Mouse (Mus musculus) embryonic facial prominence, embryonic 13.5 days (tissue): ENCODE results near the gene Krtap17-1. TPM values are rescaled to one million over a fixed set of nuclear protein-coding genes. Genes with fewer than 3 reads are reported as not detected.

Experiments
- ATAC-seq: fragments of 200-750 bp; cut with Nextera tagmentation; 2 replicates; pipeline ENCODE4 v1.8.0; 2017; ENCODE audit warnings: low read depth; ENCODE audit not compliant: insufficient number of reproducible peaks, insufficient read depth, low FRiP score, low TSS enrichment
- H3K27ac ChIP-seq: fragments of 300-500 bp; sonication (generic); 2 replicates; pipeline ENCODE4 v1.5.1; 2015; ENCODE audit warnings: moderate library complexity, mild to moderate bottlenecking, inconsistent platforms
- H3K27me3 ChIP-seq: fragments of 300-500 bp; sonication (generic); 2 replicates; pipeline ENCODE4 v1.6.1; 2015; ENCODE audit warnings: mild to moderate bottlenecking, inconsistent platforms
- H3K36me3 ChIP-seq: fragments of 300-500 bp; sonication (generic); 2 replicates; pipeline ENCODE4 v1.6.1; 2015; ENCODE audit warnings: mild to moderate bottlenecking, inconsistent platforms
- H3K4me1 ChIP-seq: fragments of 300-500 bp; sonication (generic); 2 replicates; pipeline ENCODE4 v1.6.1; 2015; ENCODE audit warnings: inconsistent platforms
- H3K4me2 ChIP-seq: fragments of 300-500 bp; sonication (generic); 2 replicates; pipeline ENCODE4 v1.6.1; 2015; ENCODE audit warnings: moderate library complexity, mild to moderate bottlenecking, inconsistent platforms
- H3K4me3 ChIP-seq: fragments of 300-500 bp; sonication (generic); 2 replicates; pipeline ENCODE4 v1.5.1; 2015; ENCODE audit warnings: mild to moderate bottlenecking, inconsistent platforms
- H3K9ac ChIP-seq: fragments of 300-500 bp; sonication (generic); 2 replicates; pipeline ENCODE4 v1.6.1; 2015; ENCODE audit warnings: mild to moderate bottlenecking, inconsistent platforms
- H3K9me3 ChIP-seq: fragments of 300-500 bp; sonication (generic); 2 replicates; pipeline ENCODE4 v1.6.1; 2016; ENCODE audit warnings: inconsistent platforms
- WGBS: fragments of 180-500 bp; shearing (Covaris S2); methylation state at CpG from one replicate; pipeline ENCODE4 v1.1.7; 2015; ENCODE audit warnings: mixed read lengths; 5-methylcytosine and 5-hydroxymethylcytosine counted together
- polyA plus RNA-seq: library from polyadenylated mRNA; unstranded; fragments of >200 nt; fragmentation: Nextera tagmentation; extraction: Ambion mirVana; gene quantifications from 2 replicates; pipeline ENCODE4 v1.2.1, GENCODE M21; 2015

Krtap17-1 gene
- polyA plus RNA-seq, 1 experiment from 2014 or later, result 0.48 TPM

DNA sequence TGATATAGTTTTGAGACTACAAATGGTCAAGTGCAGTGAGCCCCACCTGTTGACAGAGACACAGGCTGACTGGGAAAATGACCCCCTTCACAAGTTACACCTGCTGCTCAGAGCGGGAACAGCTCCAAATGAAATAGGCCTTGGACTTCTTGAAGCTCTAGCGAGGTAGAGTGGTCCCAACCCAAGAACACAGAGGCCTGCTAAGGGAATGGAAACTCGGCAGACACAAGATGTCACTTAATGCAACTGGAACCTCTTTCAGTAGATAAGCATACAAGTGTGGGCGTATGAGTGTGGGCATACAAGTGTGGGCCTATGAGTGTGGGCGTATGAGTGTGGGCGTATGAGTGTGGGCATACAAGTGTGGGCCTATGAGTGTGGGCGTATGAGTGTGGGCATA, 5.3 kb upstream of the Krtap17-1 start:
- no peaks in the 10 kb centered on the region for H3K4me1 ChIP-seq
- no peaks in the 10 kb centered on the region for H3K36me3 ChIP-seq
- no peak for ATAC-seq
- H3K27ac ChIP-seq, result no peak overlapping the region
- WGBS, result 90% methylated on average over 7 of the region's 7 CpGs
- H3K9ac ChIP-seq, result no peak overlapping the region
- no peak overlapping the region for H3K4me3 ChIP-seq
- no peak overlapping the region for H3K4me2 ChIP-seq
- peaks cover 21% of the 10 kb centered on the region for H3K27me3 ChIP-seq
- 0 out of 2 replicates have a peak, but pooled peaks cover 3% of the 10 kb centered on the region for H3K9me3 ChIP-seq

DNA sequence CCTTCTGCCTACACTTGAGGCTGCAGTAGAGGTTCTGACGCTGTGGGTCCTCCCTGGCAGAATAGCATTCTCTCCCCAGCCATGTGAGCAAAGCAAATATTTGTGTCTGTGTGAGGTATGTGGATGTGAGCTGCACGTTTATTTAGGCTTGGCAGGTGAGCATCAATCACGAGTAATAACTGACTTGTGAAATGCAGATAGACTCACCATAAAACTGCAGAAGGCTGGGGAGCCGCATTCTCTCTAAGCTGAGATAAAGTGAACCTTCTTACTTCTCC, 529 bp upstream of the Krtap17-1 start:
- ATAC-seq, result no peak
- Histone ChIP-seq H3K9me3 (no peaks in the 10 kb centered on the region), H3K4me2 (no peak overlapping the region), H3K4me3 (no peak overlapping the region), H3K27me3 (peaks cover 40% of the 10 kb centered on the region), H3K4me1 (no peaks in the 10 kb centered on the region), H3K27ac (no peak overlapping the region), H3K9ac (no peak overlapping the region), H3K36me3 (no peaks in the 10 kb centered on the region)
- 67% methylated on average over 4 of the region's 4 CpGs for WGBS

DNA sequence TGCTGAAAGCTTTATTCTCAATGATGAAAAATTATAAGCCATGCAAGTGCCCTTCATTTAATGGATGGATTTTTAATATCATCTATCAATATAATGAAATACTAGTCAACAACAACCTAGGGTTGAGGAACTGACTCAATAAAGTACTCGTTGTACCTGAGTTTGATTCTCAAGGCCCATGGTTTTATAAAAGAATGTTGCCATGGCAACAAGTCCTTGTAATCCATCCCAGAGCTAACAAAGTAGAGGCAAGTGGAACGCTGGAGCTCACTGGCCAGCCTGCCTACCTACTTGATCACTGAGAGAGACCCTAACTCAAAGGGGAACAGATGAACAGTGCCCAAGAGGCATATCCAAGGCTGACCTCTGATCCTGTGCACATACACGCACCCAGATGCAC, 3.2 kb downstream of the Krtap17-1 start:
- no peak overlapping the region for H3K27ac ChIP-seq
- no peak overlapping the region for H3K4me3 ChIP-seq
- WGBS, result 79% methylated on average over 3 of the region's 3 CpGs
- no peaks in the 10 kb centered on the region for H3K4me1 ChIP-seq
- no peak for ATAC-seq
- H3K27me3 ChIP-seq, result peaks cover 42% of the 10 kb centered on the region
- H3K4me2 ChIP-seq, result no peak overlapping the region
- no peaks in the 10 kb centered on the region for H3K36me3 ChIP-seq
- H3K9me3 ChIP-seq, result no peaks in the 10 kb centered on the region
- no peak overlapping the region for H3K9ac ChIP-seq

DNA sequence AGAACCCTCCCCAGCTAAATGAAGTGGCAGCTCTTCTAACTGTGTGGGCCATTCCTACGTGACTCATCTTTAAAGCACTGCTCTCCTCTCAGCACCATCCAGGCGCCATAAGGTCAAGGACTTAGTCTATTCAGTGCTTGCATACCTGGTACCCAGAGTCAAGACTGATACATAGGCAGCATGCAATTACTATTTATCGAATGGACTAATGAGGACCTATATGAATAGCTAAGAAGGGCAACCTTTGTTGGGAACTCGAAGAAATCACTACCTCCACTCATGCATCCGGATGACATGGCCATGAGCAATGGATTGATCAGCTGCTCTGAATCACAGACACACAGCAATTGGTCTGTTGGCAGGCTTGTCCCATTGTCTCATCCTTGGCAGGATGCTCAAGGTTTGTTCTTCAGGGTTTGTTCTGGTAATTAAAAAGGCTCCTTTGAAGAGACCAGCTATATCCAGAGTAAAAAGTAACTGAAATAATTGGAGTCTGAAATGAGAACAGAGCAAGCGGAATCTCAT, 3.9 kb downstream of the Krtap17-1 start:
- 88% methylated on average over 6 of the region's 6 CpGs for WGBS
- Histone ChIP-seq H3K9me3 (no peaks in the 10 kb centered on the region), H3K36me3 (no peaks in the 10 kb centered on the region)

DNA sequence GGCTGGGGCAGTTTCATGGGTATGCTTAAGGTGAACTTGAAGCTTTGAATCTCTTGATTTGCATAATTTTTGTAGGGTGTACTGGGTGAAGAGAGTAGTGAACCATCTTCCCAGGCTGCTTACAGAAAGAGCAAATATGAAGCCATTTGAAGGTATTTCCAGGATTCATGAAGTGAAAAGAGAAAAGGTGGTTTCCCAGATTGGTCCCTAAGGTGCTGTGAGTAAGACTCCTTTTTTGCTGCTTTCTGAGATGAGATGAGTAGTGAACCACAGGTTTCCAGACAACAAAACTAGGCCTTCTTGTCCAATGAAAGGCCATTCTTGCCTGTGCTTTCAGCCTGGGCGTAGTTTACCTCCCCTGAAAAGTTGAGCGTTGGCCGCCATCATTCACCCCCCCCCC, 5.3 kb downstream of the Krtap17-1 start:
- no peak for ATAC-seq
- WGBS, result 93% methylated on average over 3 of the region's 3 CpGs
- H3K4me3 ChIP-seq, result no peak overlapping the region
- H3K27ac ChIP-seq, result no peak overlapping the region
- no peaks in the 10 kb centered on the region for H3K9me3 ChIP-seq
- H3K9ac ChIP-seq, result no peak overlapping the region
- no peaks in the 10 kb centered on the region for H3K4me1 ChIP-seq
- H3K27me3 ChIP-seq, result peaks cover 29% of the 10 kb centered on the region
- no peak overlapping the region for H3K4me2 ChIP-seq
- no peaks in the 10 kb centered on the region for H3K36me3 ChIP-seq

More for the DNA sequence above, 3.9 kb downstream of the Krtap17-1 start:
- Histone ChIP-seq H3K27me3 (peaks cover 42% of the 10 kb centered on the region), H3K4me1 (no peaks in the 10 kb centered on the region), H3K4me3 (no peak overlapping the region), H3K4me2 (no peak overlapping the region), H3K27ac (no peak overlapping the region), H3K9ac (no peak overlapping the region)
- no peak for ATAC-seq

DNA sequence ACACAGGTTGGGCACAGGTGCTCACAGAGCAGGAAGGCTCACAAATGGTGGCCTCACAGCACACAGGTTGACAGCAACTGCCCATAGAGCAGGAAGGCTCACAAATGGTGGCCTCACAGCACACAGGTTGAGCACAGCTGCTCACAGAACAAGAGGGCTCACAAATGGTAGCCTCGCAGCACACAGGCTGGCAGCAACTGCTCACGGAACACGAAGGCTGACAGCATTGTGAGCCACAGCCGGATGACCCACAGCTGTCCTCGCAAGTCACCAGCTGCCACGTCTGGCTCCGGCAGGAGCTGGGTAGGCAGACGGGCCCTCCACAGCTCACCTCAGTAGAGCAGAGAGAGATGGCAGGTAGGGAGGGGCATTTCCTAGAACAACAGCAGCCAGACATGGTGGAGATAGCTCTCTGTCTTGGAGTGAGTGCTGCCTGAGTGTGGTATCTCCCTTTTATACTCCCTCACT, 7.6 kb downstream of the Krtap17-1 start, which contains the start of gene Krtap16-1:
TSS of gene Krtap16-1 (minus strand) at position 418 of the 468 bp plus-strand sequence.
- H3K4me1 ChIP-seq, result no peaks in the 10 kb centered on the region
- WGBS, result 83% methylated on average over 8 of the region's 8 CpGs
- no peak within 1 kb of the TSS for H3K4me3 ChIP-seq
- no peaks in the 10 kb centered on the region for H3K36me3 ChIP-seq
- peaks cover 16% of the 10 kb centered on the region; the same call in 1 of the 2 replicates for H3K27me3 ChIP-seq
- H3K4me2 ChIP-seq, result no peak within 1 kb of the TSS
- no peak within 1 kb of the TSS for H3K27ac ChIP-seq
- ATAC-seq, result no peak
- H3K9ac ChIP-seq, result no peak within 1 kb of the TSS
- no peaks in the 10 kb centered on the region for H3K9me3 ChIP-seq

DNA sequence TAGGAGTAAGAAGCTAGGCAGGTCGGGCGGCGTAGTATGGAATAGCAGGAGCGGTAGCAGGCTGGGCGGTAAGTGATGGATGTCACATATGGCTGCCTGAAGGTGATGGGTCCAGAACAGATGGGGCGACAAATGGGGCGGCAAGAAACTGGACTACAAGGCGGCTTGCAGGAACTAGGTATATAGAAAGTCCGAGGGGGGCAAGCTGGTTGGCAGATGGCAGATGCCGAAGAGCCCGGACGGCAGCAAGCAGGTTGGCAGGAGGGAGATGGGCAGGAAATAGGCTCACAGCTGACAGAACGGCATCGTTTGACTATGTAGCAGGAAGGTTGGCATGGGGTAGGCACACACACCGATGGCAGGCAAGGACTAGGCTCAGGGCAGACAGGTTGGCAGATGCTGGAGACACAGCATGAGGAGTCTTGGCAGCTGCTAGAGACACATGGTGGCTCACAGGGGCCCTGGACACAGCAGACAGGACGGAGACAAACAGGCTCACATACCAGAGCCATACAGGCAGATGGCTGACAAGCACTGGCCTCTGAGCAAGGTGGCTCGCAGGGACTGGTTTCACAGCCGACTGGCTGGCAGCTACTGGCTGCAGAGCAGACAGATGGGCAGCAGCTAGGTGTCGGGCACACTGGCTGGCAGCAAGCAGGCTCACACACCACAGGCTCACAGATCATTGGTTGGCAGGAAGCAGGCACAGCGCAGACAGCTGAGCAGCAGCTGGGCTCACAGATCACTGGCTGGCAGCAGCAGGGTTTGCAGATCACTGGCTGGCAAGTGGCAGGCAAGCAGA, 8.3 kb downstream of the Krtap17-1 start:
- Histone ChIP-seq H3K27ac (no peak overlapping the region), H3K4me1 (no peaks in the 10 kb centered on the region), H3K9me3 (no peaks in the 10 kb centered on the region), H3K36me3 (no peaks in the 10 kb centered on the region), H3K4me2 (no peak overlapping the region), H3K4me3 (no peak overlapping the region), H3K27me3 (peaks cover 16% of the 10 kb centered on the region; the same call in 1 of the 2 replicates), H3K9ac (no peak overlapping the region)
- ATAC-seq, result no peak
- WGBS, result 87% methylated on average over 20 of the region's 20 CpGs

DNA sequence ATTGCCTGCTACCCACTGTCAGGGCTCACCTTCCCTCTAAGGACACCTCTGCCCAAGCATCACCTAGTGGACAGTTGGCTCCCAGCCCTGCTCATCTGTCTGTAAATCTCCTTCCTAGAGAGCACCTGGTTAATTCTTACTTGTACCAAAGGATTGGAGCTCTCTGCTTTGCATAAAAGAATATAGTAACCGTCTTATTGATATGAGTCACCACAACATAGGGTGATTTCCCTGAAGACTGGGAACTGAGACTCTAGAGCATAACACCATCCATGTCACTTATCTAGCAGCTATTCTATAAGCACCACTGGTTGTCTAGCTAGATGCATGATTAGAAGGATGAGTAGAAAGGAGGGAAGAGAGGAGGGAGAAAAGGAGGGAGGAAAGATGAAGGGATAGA, 10.4 kb downstream of the Krtap17-1 start:
- H3K27me3 ChIP-seq, result peaks cover 16% of the 10 kb centered on the region; the same call in 1 of the 2 replicates
- no peak overlapping the region for H3K4me3 ChIP-seq
- H3K27ac ChIP-seq, result no peak overlapping the region
- no peaks in the 10 kb centered on the region for H3K9me3 ChIP-seq
- H3K9ac ChIP-seq, result no peak overlapping the region
- WGBS, result 84% methylated on average over 1 of the region's 1 CpGs
- H3K4me2 ChIP-seq, result no peak overlapping the region
- no peak for ATAC-seq
- H3K4me1 ChIP-seq, result no peaks in the 10 kb centered on the region
- no peaks in the 10 kb centered on the region for H3K36me3 ChIP-seq

DNA sequence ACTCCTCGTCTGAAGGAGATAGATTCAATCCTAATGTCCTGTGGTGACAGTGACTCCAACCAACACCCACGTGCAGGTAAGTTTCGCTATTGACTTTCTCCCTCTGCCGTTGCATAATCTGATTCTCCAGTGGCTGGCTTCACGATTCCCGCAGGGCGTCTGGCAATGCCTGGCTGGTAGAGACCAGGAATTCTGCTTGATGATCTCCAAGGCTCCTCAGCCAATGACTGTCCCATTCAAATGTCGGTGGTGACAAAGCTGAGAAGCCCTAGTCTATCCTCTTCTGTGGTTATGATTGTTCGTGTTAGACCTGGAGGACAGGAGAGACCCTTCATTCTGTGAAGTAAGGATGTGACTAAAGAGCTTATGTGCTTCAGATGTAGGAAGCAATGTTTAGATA, 11.1 kb downstream of the Krtap17-1 start:
- 88% methylated on average over 9 of the region's 9 CpGs for WGBS
- no peak overlapping the region for H3K4me2 ChIP-seq
- no peaks in the 10 kb centered on the region for H3K4me1 ChIP-seq
- H3K4me3 ChIP-seq, result no peak overlapping the region
- H3K27ac ChIP-seq, result no peak overlapping the region
- no peaks in the 10 kb centered on the region for H3K9me3 ChIP-seq
- peaks cover 16% of the 10 kb centered on the region; the same call in 1 of the 2 replicates for H3K27me3 ChIP-seq
- H3K36me3 ChIP-seq, result no peaks in the 10 kb centered on the region
- ATAC-seq, result no peak
- H3K9ac ChIP-seq, result no peak overlapping the region

DNA sequence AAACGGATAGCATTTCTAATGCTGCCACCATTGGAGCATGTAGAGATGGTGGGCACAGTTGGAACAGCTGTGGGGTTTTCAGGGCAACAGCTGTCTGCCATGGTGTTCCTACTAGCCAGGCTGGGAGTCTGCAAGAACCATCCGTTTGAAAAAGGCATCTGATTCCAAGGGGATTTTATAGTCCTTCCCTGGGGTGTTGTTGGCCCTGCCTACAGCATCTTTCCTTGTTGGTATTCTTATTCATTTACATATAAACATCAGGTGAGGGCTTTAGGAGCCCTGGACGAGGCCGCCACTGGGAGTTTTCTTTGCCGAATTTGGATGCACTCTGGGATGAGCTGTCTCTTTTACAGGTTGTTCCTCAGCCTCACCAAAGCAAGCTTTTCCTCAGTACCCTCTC, 14.8 kb downstream of the Krtap17-1 start, which contains the start of gene Krtap29-1:
TSS of gene Krtap29-1 (minus strand) at position 101 of the 400 bp plus-strand sequence.
- H3K27ac ChIP-seq, result no peak within 1 kb of the TSS
- H3K4me3 ChIP-seq, result no peak within 1 kb of the TSS
- no peaks in the 10 kb centered on the region for H3K4me1 ChIP-seq
- no peak for ATAC-seq
- no peaks in the 10 kb centered on the region for H3K36me3 ChIP-seq
- H3K27me3 ChIP-seq, result no peaks in the 10 kb centered on the region
- 68% methylated on average over 5 of the region's 5 CpGs for WGBS
- H3K9me3 ChIP-seq, result no peaks in the 10 kb centered on the region
- no peak within 1 kb of the TSS for H3K9ac ChIP-seq
- no peak within 1 kb of the TSS for H3K4me2 ChIP-seq

DNA sequence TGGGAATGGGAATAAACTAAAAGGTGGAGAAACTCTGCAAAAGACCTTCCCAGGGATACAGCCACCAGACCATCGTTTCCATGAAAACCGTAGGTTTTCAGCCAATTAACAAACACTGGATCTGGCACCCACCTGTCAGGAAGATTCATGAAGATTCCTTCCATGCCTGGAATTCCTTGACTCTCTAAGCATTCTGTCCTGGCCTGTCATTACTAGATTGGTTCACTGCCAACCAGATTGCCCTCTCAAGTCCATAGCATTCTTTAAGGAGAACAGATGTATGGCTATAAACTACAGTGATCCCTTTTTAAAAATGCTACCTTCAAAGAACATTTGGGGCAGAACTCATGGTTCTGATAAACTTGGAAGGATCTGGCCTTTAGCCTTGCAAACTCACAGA, 27.8 kb downstream of the Krtap17-1 start:
- H3K4me3 ChIP-seq, result no peak overlapping the region
- no peaks in the 10 kb centered on the region for H3K36me3 ChIP-seq
- no peak for ATAC-seq
- H3K4me1 ChIP-seq, result no peaks in the 10 kb centered on the region
- no peak overlapping the region for H3K27ac ChIP-seq
- 61% methylated on average over 2 of the region's 2 CpGs for WGBS
- no peaks in the 10 kb centered on the region for H3K9me3 ChIP-seq
- no peak overlapping the region for H3K4me2 ChIP-seq
- H3K9ac ChIP-seq, result no peak overlapping the region
- no peaks in the 10 kb centered on the region for H3K27me3 ChIP-seq

DNA sequence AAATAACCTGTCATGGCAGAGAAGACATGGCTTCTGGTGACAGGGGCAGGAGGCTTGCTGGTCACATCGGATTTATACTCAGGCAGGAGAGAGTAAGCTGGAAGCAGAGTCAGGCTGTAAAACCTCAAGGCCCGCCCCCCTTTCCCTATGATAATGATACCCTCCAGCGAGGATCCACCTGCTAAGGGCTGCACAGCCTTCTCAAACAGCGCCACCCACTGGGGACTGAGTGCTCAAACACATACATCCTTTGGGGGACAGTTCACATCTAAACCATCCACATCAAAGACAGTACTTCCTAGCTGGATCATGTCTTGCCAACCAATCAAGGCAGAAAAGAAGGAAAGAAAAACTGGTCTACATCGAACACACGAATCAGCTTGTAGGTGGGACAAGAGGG, 29.6 kb downstream of the Krtap17-1 start:
- Histone ChIP-seq H3K4me2 (no peak overlapping the region), H3K27me3 (no peaks in the 10 kb centered on the region), H3K4me3 (no peak overlapping the region), H3K9ac (no peak overlapping the region), H3K9me3 (no peaks in the 10 kb centered on the region), H3K36me3 (no peaks in the 10 kb centered on the region), H3K4me1 (no peaks in the 10 kb centered on the region), H3K27ac (no peak overlapping the region)
- WGBS, result 51% methylated on average over 6 of the region's 6 CpGs
- ATAC-seq, result no peak
